In the genomic region with DNA sequence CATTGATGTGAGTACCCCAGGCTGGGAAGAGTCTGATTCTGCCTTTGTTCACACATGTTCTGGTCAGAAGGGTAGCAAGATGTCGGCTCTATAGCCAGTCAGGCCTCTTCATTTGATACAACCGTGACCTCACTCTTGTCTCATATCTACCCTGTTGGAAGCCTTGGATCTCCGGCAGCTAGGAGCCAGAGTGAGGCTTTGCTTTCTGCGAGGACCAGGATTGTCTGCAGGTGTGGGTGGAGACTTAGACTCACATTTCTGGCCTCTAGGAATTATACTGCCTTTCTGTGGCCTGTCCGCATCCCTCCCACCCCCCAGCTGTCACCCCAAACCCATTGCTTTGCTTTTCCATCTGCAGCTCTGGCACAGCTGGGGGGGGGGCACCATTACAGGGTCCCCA, we compare ENCODE assay signal across 18 mouse cellular contexts. TPM values are rescaled to one million over a fixed set of nuclear protein-coding genes. Genes with fewer than 3 reads are reported as not detected.
DNase-seq lines count a peak whose midpoint lies in the region; ATAC-seq and TF ChIP-seq lines count a peak whose summit lies in the region.
"Had no signal": no experiment of that assay in that cellular context is flagged by ENCODE, and none has a peak within 500 bp of the region (broad histone marks: within the 10 kb centered on the region; RNA-seq: fewer than 3 reads in every experiment).

No protein-coding gene starts in this region.

- no peak overlapping the region for H3K9ac ChIP-seq in intestine, embryonic 14.5 days (ENCODE audit: low read length)
- H3K9ac ChIP-seq in intestine, postnatal 0 days (ENCODE audit: low read depth, low read length) = no peak overlapping the region
- H3K9ac ChIP-seq in embryonic facial prominence, embryonic 14.5 days (ENCODE audit: low read depth, low read length) = no peak overlapping the region
- H3K9ac ChIP-seq in limb, embryonic 11.5 days (ENCODE audit: low read length) = no peak overlapping the region
- no peak overlapping the region for H3K9ac ChIP-seq in heart, embryonic 11.5 days (ENCODE audit: low read depth, low read length)
- H3K9ac ChIP-seq: heart, embryonic 15.5 days; liver, embryonic 14.5 days had no signal

- DNase-seq in intestine, embryonic 14.5 days (ENCODE audit: low spot score) = no peak
- peak; percentile 54 for DNase-seq in ES-CJ7 (ENCODE audit: low read depth, low spot score)
- no peak for DNase-seq in embryonic facial prominence, embryonic 14.5 days (ENCODE audit: low spot score)
- no peak for DNase-seq in limb, embryonic 11.5 days (ENCODE audit: low spot score)
- no peak for DNase-seq in adrenal gland, postnatal 14 days
- DNase-seq in kidney, adult 18-20 months = no peak
- DNase-seq: adrenal gland, adult 8-10 months; cerebellum, adult 2 months; right cerebral cortex, postnatal 25 days had no signal

- H3K9me3 ChIP-seq in intestine, embryonic 14.5 days (ENCODE audit: control insufficient read depth, low read length) = no peaks in the 10 kb centered on the region
- H3K9me3 ChIP-seq in intestine, postnatal 0 days (ENCODE audit: control insufficient read depth) = no peaks in the 10 kb centered on the region
- H3K9me3 ChIP-seq in embryonic facial prominence, embryonic 14.5 days (ENCODE audit: control insufficient read depth, low read length) = no peaks in the 10 kb centered on the region
- H3K9me3 ChIP-seq in limb, embryonic 11.5 days (ENCODE audit: control insufficient read depth, low read length) = no peaks in the 10 kb centered on the region
- H3K9me3 ChIP-seq in heart, embryonic 11.5 days (replicated peaks; ENCODE audit: control insufficient read depth, low read length) = no peaks in the 10 kb centered on the region
- H3K9me3 ChIP-seq: G1E; heart, embryonic 15.5 days; megakaryocyte, embryonic 14.5 days had no signal

- no peak for ATAC-seq in intestine, embryonic 14.5 days (replicated peaks; ENCODE audit: low FRiP score, low TSS enrichment, low read depth)
- ATAC-seq in intestine, postnatal 0 days = no peak
- ATAC-seq in embryonic facial prominence, embryonic 14.5 days (ENCODE audit: low read depth) = no peak
- ATAC-seq in limb, embryonic 11.5 days (ENCODE audit: insufficient number of reproducible peaks, low FRiP score, low TSS enrichment, low read depth) = no peak
- ATAC-seq in heart, embryonic 11.5 days (replicated peaks; ENCODE audit: insufficient number of reproducible peaks, low FRiP score, low TSS enrichment) = no peak
- ATAC-seq: lung, postnatal 0 days had no signal

- no peak overlapping the region for H3K4me3 ChIP-seq in intestine, embryonic 14.5 days (ENCODE audit: low read depth, low read length)
- H3K4me3 ChIP-seq in intestine, postnatal 0 days (ENCODE audit: low read depth, low read length) = no peak overlapping the region
- H3K4me3 ChIP-seq in embryonic facial prominence, embryonic 14.5 days (ENCODE audit: low read depth, low read length) = no peak overlapping the region
- H3K4me3 ChIP-seq in limb, embryonic 11.5 days (ENCODE audit: low read depth, low read length) = no peak overlapping the region
- no peak overlapping the region for H3K4me3 ChIP-seq in heart, embryonic 11.5 days (ENCODE audit: low read depth, low read length)
- H3K4me3 ChIP-seq: heart, embryonic 15.5 days; layer of hippocampus, adult 2 months; megakaryocyte, embryonic 14.5 days; myocyte had no signal

- H3K4me1 ChIP-seq in intestine, embryonic 14.5 days (replicated peaks; ENCODE audit: control insufficient read depth, insufficient read depth, low read length) = peaks cover 30% of the 10 kb centered on the region
- no peaks in the 10 kb centered on the region for H3K4me1 ChIP-seq in intestine, postnatal 0 days (replicated peaks; ENCODE audit: control insufficient read depth, insufficient read depth, low read length)
- peaks cover 14% of the 10 kb centered on the region for H3K4me1 ChIP-seq in embryonic facial prominence, embryonic 14.5 days (ENCODE audit: control insufficient read depth, insufficient read depth, low read length)
- H3K4me1 ChIP-seq in limb, embryonic 11.5 days (ENCODE audit: control insufficient read depth, insufficient read depth, low read length) = peaks cover 10% of the 10 kb centered on the region
- H3K4me1 ChIP-seq in heart, embryonic 11.5 days (ENCODE audit: control insufficient read depth, insufficient read depth, low read length) = peaks cover 15% of the 10 kb centered on the region

- H3K27ac ChIP-seq in intestine, embryonic 14.5 days (ENCODE audit: low read depth) = peak overlapping the region; percentile 90; the same call in 1 of the 2 replicates
- no peak overlapping the region for H3K27ac ChIP-seq in intestine, postnatal 0 days (ENCODE audit: low read depth, low read length)
- peak overlapping the region; percentile 72 for H3K27ac ChIP-seq in embryonic facial prominence, embryonic 14.5 days (replicated peaks; ENCODE audit: low read depth, low read length)
- H3K27ac ChIP-seq in limb, embryonic 11.5 days (replicated peaks; ENCODE audit: low read depth, low read length) = peak overlapping the region; percentile 88; the same call in 1 of the 2 replicates
- H3K27ac ChIP-seq in heart, embryonic 11.5 days (ENCODE audit: low read depth, low read length) = no peak overlapping the region
- H3K27ac ChIP-seq: heart, embryonic 15.5 days; layer of hippocampus, adult 2 months; liver, embryonic 14.5 days had no signal

- no peak for TF ChIP-seq CTCF in intestine, postnatal 0 days (IDR thresholded peaks at IDR 0.05; ENCODE audit: low read depth)

- H3K36me3 ChIP-seq in intestine, embryonic 14.5 days (ENCODE audit: control insufficient read depth, insufficient read depth, low read length) = 0 out of 2 replicates have a peak, but pooled peaks cover 4% of the 10 kb centered on the region
- no peaks in the 10 kb centered on the region for H3K36me3 ChIP-seq in intestine, postnatal 0 days (ENCODE audit: control insufficient read depth, insufficient read depth)
- 0 out of 2 replicates have a peak, but pooled peaks cover 8% of the 10 kb centered on the region for H3K36me3 ChIP-seq in embryonic facial prominence, embryonic 14.5 days (ENCODE audit: control insufficient read depth, insufficient read depth, low read length)
- no peaks in the 10 kb centered on the region for H3K36me3 ChIP-seq in limb, embryonic 11.5 days (ENCODE audit: control insufficient read depth, insufficient read depth, low read length)
- no peaks in the 10 kb centered on the region for H3K36me3 ChIP-seq in heart, embryonic 11.5 days (ENCODE audit: control insufficient read depth, insufficient read depth, low read length)
- H3K36me3 ChIP-seq: G1E; heart, embryonic 15.5 days had no signal

- no peak overlapping the region for H3K4me2 ChIP-seq in intestine, embryonic 14.5 days (ENCODE audit: low read length)
- no peak overlapping the region for H3K4me2 ChIP-seq in intestine, postnatal 0 days (replicated peaks; ENCODE audit: low read depth)
- peak overlapping the region; percentile 75; the same call in 1 of the 2 replicates for H3K4me2 ChIP-seq in embryonic facial prominence, embryonic 14.5 days (ENCODE audit: low read depth, low read length)
- peak overlapping the region; percentile 7; the same call in 1 of the 2 replicates for H3K4me2 ChIP-seq in limb, embryonic 11.5 days (ENCODE audit: low read depth, severe bottlenecking)
- no peak overlapping the region for H3K4me2 ChIP-seq in heart, embryonic 11.5 days
- H3K4me2 ChIP-seq: heart, embryonic 15.5 days had no signal

- WGBS in intestine, embryonic 14.5 days = 71% methylated on average over 5 of the region's 5 CpGs
- 83% methylated on average over 5 of the region's 5 CpGs for WGBS in intestine, postnatal 0 days
- 45% methylated on average over 5 of the region's 5 CpGs for WGBS in embryonic facial prominence, embryonic 14.5 days
- 51% methylated on average over 5 of the region's 5 CpGs for WGBS in limb, embryonic 11.5 days
- 70% methylated on average over 5 of the region's 5 CpGs for WGBS in heart, embryonic 11.5 days (ENCODE audit: insufficient replicate concordance)

- H3K27me3 ChIP-seq in intestine, embryonic 14.5 days (replicated peaks; ENCODE audit: control insufficient read depth, insufficient read depth, low read length) = peaks cover 12% of the 10 kb centered on the region; the same call in 1 of the 2 replicates
- H3K27me3 ChIP-seq in intestine, postnatal 0 days (replicated peaks; ENCODE audit: control insufficient read depth, insufficient read depth, low read length) = peaks cover 21% of the 10 kb centered on the region; the same call in 1 of the 2 replicates
- 0 out of 2 replicates have a peak, but pooled peaks cover 10% of the 10 kb centered on the region for H3K27me3 ChIP-seq in embryonic facial prominence, embryonic 14.5 days (replicated peaks; ENCODE audit: control insufficient read depth, insufficient read depth, low read length)
- peaks cover 29% of the 10 kb centered on the region for H3K27me3 ChIP-seq in limb, embryonic 11.5 days (ENCODE audit: control insufficient read depth, insufficient read depth, low read length)
- peaks cover 28% of the 10 kb centered on the region for H3K27me3 ChIP-seq in heart, embryonic 11.5 days (ENCODE audit: control insufficient read depth, insufficient read depth, low read length)

RNA-seq across cellular contexts. Expression of a gene that starts 3.3 kb away (rescaled TPM):
- 7.7 and 8.6 TPM in 2 replicates for polyA plus RNA-seq in intestine, embryonic 14.5 days (2014; fragmentation: Nextera tagmentation; extraction: Ambion mirVana)
- 3.9 TPM in 2 replicates for polyA plus RNA-seq in intestine, postnatal 0 days (2015; fragmentation: Nextera tagmentation; extraction: Ambion mirVana)
- polyA plus RNA-seq in embryonic facial prominence, embryonic 14.5 days (2014; fragmentation: Nextera tagmentation; extraction: Ambion mirVana) = 46.4 and 71.1 TPM in 2 replicates
- polyA plus RNA-seq in limb, embryonic 11.5 days (2014; fragmentation: Nextera tagmentation; extraction: Ambion mirVana) = 16.7 and 20.0 TPM in 2 replicates
- polyA plus RNA-seq in heart, embryonic 11.5 days (2014; fragmentation: Nextera tagmentation; extraction: Ambion mirVana) = 3.8 and 4.6 TPM in 2 replicates
- 1.0 and 1.1 TPM in 2 replicates for total RNA-seq in adrenal gland, postnatal 14 days (2021)
- total RNA-seq: G1E had no signal
- polyA plus RNA-seq: G1E, myocyte had no signal

RNA-seq across cellular contexts. Expression of a gene that starts 25.4 kb away (rescaled TPM):
- 14.7 and 17.2 TPM in 2 replicates for polyA plus RNA-seq in intestine, embryonic 14.5 days (2014; fragmentation: Nextera tagmentation; extraction: Ambion mirVana)
- polyA plus RNA-seq in intestine, postnatal 0 days (2015; fragmentation: Nextera tagmentation; extraction: Ambion mirVana) = 23.2 and 26.0 TPM in 2 replicates
- 18.4 and 19.2 TPM in 2 replicates for polyA plus RNA-seq in embryonic facial prominence, embryonic 14.5 days (2014; fragmentation: Nextera tagmentation; extraction: Ambion mirVana)
- 14.3 and 16.0 TPM in 2 replicates for polyA plus RNA-seq in limb, embryonic 11.5 days (2014; fragmentation: Nextera tagmentation; extraction: Ambion mirVana)
- polyA plus RNA-seq in heart, embryonic 11.5 days (2014; fragmentation: Nextera tagmentation; extraction: Ambion mirVana) = 12.8 and 14.5 TPM in 2 replicates
- total RNA-seq in adrenal gland, postnatal 14 days (2021) = 31.5 and 42.3 TPM in 2 replicates

RNA-seq across cellular contexts. Expression of a gene that starts 55.6 kb away (rescaled TPM):
- polyA plus RNA-seq in intestine, embryonic 14.5 days (2014; fragmentation: Nextera tagmentation; extraction: Ambion mirVana) = 26.6 and 28.4 TPM in 2 replicates
- 22.9 and 23.3 TPM in 2 replicates for polyA plus RNA-seq in intestine, postnatal 0 days (2015; fragmentation: Nextera tagmentation; extraction: Ambion mirVana)
- polyA plus RNA-seq in embryonic facial prominence, embryonic 14.5 days (2014; fragmentation: Nextera tagmentation; extraction: Ambion mirVana) = 23.9 and 25.9 TPM in 2 replicates
- 17.8 and 21.3 TPM in 2 replicates for polyA plus RNA-seq in limb, embryonic 11.5 days (2014; fragmentation: Nextera tagmentation; extraction: Ambion mirVana)
- polyA plus RNA-seq in heart, embryonic 11.5 days (2014; fragmentation: Nextera tagmentation; extraction: Ambion mirVana) = 20.5 and 25.5 TPM in 2 replicates
- total RNA-seq in adrenal gland, postnatal 14 days (2021) = 36.5 and 36.9 TPM in 2 replicates

Comparison
In these comparisons a context has a peak if more than half of its experiments do, and no peak if none do; other contexts are left out.
1. H3K27ac ChIP-seq: peak in intestine, embryonic 14.5 days (single experiment), embryonic facial prominence, embryonic 14.5 days (single experiment) and limb, embryonic 11.5 days (single experiment); none in intestine, postnatal 0 days (single experiment) and heart, embryonic 11.5 days (single experiment).
2. H3K4me2 ChIP-seq: peak in embryonic facial prominence, embryonic 14.5 days (single experiment) and limb, embryonic 11.5 days (single experiment); none in intestine, embryonic 14.5 days (single experiment), intestine, postnatal 0 days (single experiment) and heart, embryonic 11.5 days (single experiment).